Mouse (Mus musculus) stomach, embryonic 15.5 days (tissue): ENCODE results near the gene Phf6. TPM values are rescaled to one million over a fixed set of nuclear protein-coding genes. Genes with fewer than 3 reads are reported as not detected.
"Not testable (repeated sequence)": the region's sequence is repeated elsewhere in the genome, so short reads cannot be mapped to it uniquely, and the experiment has no call there.

Source experiments
- ATAC-seq: fragments of 200-750 bp; cut with Nextera tagmentation; 2 replicates; pipeline ENCODE4 v1.8.0; 2017; ENCODE audit warnings: low read depth, moderate number of reproducible peaks, moderate TSS enrichment; ENCODE audit not compliant: insufficient read depth, low FRiP score
- H3K27ac ChIP-seq: fragments of 300-500 bp; sonication (generic); 2 replicates; pipeline ENCODE4 v1.5.1; 2015; ENCODE audit warnings: mild to moderate bottlenecking, inconsistent platforms
- H3K27me3 ChIP-seq: fragments of 300-500 bp; sonication (generic); replicated peaks from 2 replicates; pipeline ENCODE4 v1.6.1; 2015; ENCODE audit warnings: inconsistent platforms
- H3K36me3 ChIP-seq: fragments of 300-500 bp; sonication (generic); 2 replicates; pipeline ENCODE4 v1.6.1; 2015; ENCODE audit warnings: inconsistent platforms
- H3K4me1 ChIP-seq: fragments of 300-500 bp; sonication (generic); 2 replicates; pipeline ENCODE4 v1.6.1; 2015; ENCODE audit warnings: inconsistent platforms
- H3K4me2 ChIP-seq: fragments of 300-500 bp; sonication (generic); 2 replicates; pipeline ENCODE4 v1.6.1; 2015; ENCODE audit warnings: mild to moderate bottlenecking, inconsistent platforms
- H3K4me3 ChIP-seq: fragments of 300-500 bp; sonication (generic); replicated peaks from 2 replicates; pipeline ENCODE4 v1.5.1; 2015; ENCODE audit warnings: inconsistent platforms
- H3K9ac ChIP-seq: fragments of 300-500 bp; sonication (generic); 2 replicates; pipeline ENCODE4 v1.6.1; 2015; ENCODE audit warnings: inconsistent platforms
- H3K9me3 ChIP-seq: fragments of 300-500 bp; sonication (generic); 2 replicates; pipeline ENCODE4 v1.6.1; 2016; ENCODE audit warnings: inconsistent platforms
- WGBS: fragments of 180-500 bp; shearing (Covaris S2); methylation state at CpG from one replicate; pipeline ENCODE4 v1.1.7; 2015; 5-methylcytosine and 5-hydroxymethylcytosine counted together
- polyA plus RNA-seq: library from polyadenylated mRNA; unstranded; fragments of >200 nt; fragmentation: Nextera tagmentation; extraction: Ambion mirVana; gene quantifications from 2 replicates; pipeline ENCODE4 v1.2.1, GENCODE M21; 2015

The Phf6 gene
- polyA plus RNA-seq, 1 experiment from 2014 or later, result 26.4 TPM

GRCm38 (mm10) chrX:52987905-52988783 lies 76.1 kb downstream of the Phf6 start, which contains the start of gene Hprt:
Hprt (plus strand) TSS chrX:52988137.
- Histone ChIP-seq H3K9me3 (no peaks in the 10 kb centered on the region), H3K27ac (peak within 1 kb of the TSS; percentile 94), H3K4me3 (peak within 1 kb of the TSS; percentile 64), H3K36me3 (no peaks in the 10 kb centered on the region), H3K27me3 (no peaks in the 10 kb centered on the region), H3K4me2 (peak within 1 kb of the TSS; percentile 48), H3K4me1 (no peaks in the 10 kb centered on the region), H3K9ac (peak within 1 kb of the TSS; percentile 66)
- WGBS, result 12% methylated on average over 64 of the region's 72 CpGs
- ATAC-seq, result peak; percentile 96

GRCm38 (mm10) chrX:52994726-52995125 lies 82.7 kb downstream of the Phf6 start:
- H3K4me2 ChIP-seq, H3K36me3 ChIP-seq, H3K27me3 ChIP-seq, H3K9ac ChIP-seq, H3K9me3 ChIP-seq, H3K4me3 ChIP-seq, H3K4me1 ChIP-seq, ATAC-seq, H3K27ac ChIP-seq: not testable (repeated sequence)
- WGBS, result 89% methylated on average over 5 of the region's 5 CpGs

- WGBS, result 61% methylated on average over 4 of the region's 4 CpGs
- H3K4me3 ChIP-seq, H3K9ac ChIP-seq, H3K9me3 ChIP-seq, H3K27ac ChIP-seq, H3K4me2 ChIP-seq, H3K27me3 ChIP-seq, H3K36me3 ChIP-seq, H3K4me1 ChIP-seq, ATAC-seq: not testable (repeated sequence)
Measured at GRCm38 (mm10) chrX:53004887-53005286, 92.8 kb downstream of the Phf6 start.

GRCm38 (mm10) chrX:53006062-53006461 lies 94.0 kb downstream of the Phf6 start:
- Histone ChIP-seq H3K27ac (no peak overlapping the region), H3K36me3 (no peaks in the 10 kb centered on the region), H3K27me3 (no peaks in the 10 kb centered on the region), H3K4me1 (no peaks in the 10 kb centered on the region), H3K4me2 (no peak overlapping the region), H3K4me3 (no peak overlapping the region), H3K9me3 (no peaks in the 10 kb centered on the region), H3K9ac (no peak overlapping the region)
- ATAC-seq, result no peak
- WGBS, result 47% methylated on average over 3 of the region's 3 CpGs

Other genes with a start within 250 kb of the Phf6 start
- gene Ccdc160, start 121.1 kb upstream of the Phf6 start, polyA plus RNA-seq, result 1.0 and 1.5 TPM in 2 replicates
- 233 and 237 TPM in 2 replicates for gene Hprt, start 75.9 kb downstream of the Phf6 start, polyA plus RNA-seq